Mouse (Mus musculus) gastrocnemius, adult 2 months (tissue): Measurements from ENCODE around the gene Garnl3. TPM values are rescaled to one million over a fixed set of nuclear protein-coding genes. Genes with fewer than 3 reads are reported as not detected.
A peak's percentile ranks its signal among the peaks of the same experiment; 100 is the strongest.
"Not testable (repeated sequence)": the region's sequence is repeated elsewhere in the genome, so short reads cannot be mapped to it uniquely, and the experiment has no call there.

Experiments used
- DNase-seq: peaks from one replicate; pipeline ENCODE4 v3.0.0; 2022
- H3K27ac ChIP-seq: fragments of 200-600 bp; 2 replicates; pipeline ENCODE4 v1.8.1; 2022; ENCODE audit warnings: mild to moderate bottlenecking
- H3K4me3 ChIP-seq: fragments of 200-600 bp; 2 replicates; pipeline ENCODE4 v1.8.1; 2022; ENCODE audit warnings: mild to moderate bottlenecking, moderate library complexity
- CTCF ChIP-seq: fragments of 200-600 bp; IDR thresholded peaks from 2 replicates; pipeline ENCODE4 v1.8.1; 2022; ENCODE audit warnings: antibody characterized with exemption, mild to moderate bottlenecking, moderate library complexity
- intact Hi-C: fragments of 180-260 bp; cut with DNase I; formaldehyde crosslinking; loops from one replicate; pipeline ENCODE4 v1.15.1; 2025
- total RNA-seq, 2 experiments: library from RNA; stranded (reverse); gene quantifications; 2 replicates each; pipeline ENCODE4 v1.2.3; 2021

Garnl3 gene
- total RNA-seq, 2 experiments from 2014 or later, result 0.31 to 0.89 TPM

DNA sequence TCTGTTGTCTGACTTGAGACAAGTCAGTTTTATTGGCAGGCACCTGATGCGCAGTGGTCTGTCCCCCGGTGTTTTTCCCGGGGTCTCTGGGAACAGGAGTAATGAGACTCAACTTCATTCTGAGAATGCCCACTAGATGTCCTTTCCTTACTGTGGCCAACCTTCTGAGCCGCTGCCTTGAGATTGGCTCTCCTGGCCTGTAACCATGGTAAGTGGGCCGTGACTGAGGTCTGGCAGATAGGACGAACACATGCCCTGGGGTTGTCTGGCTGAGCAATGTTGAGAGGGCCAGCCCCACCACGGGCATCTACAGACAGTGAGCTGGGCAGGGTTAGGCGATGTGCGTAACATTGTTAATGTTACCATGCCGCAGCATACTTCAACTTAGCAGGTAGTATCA is 106.9 kb downstream of the Garnl3 start:
- H3K4me3 ChIP-seq, result no peak overlapping the region
- H3K27ac ChIP-seq, result no peak overlapping the region
- TF ChIP-seq CTCF, result no peak
- intact Hi-C loops, result no loop called here
- DNase-seq, result no peak

DNA sequence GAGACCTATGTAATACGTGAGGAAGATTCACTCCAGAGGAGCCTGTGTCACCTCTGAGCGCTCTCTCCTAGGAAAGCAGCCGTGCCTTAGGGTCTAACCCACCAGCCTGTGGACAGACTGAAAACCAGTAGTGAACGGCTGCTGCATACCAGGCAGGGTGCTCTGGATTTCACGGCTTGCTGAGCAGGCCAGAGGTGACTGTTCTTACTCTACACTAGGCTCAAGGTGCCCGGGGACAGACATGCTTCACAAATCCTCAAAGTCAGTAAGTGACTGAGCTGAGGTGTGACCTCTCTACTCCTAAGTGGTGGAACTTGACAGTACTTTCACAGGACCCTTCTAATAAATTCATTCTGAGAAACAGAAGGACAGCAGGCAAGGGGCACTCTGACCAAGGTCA is 108.6 kb downstream of the Garnl3 start:
- intact Hi-C loops, result no loop called here
- DNase-seq, result no peak
- H3K4me3 ChIP-seq, result no peak overlapping the region
- no peak overlapping the region for H3K27ac ChIP-seq
- TF ChIP-seq CTCF, result no peak

DNA sequence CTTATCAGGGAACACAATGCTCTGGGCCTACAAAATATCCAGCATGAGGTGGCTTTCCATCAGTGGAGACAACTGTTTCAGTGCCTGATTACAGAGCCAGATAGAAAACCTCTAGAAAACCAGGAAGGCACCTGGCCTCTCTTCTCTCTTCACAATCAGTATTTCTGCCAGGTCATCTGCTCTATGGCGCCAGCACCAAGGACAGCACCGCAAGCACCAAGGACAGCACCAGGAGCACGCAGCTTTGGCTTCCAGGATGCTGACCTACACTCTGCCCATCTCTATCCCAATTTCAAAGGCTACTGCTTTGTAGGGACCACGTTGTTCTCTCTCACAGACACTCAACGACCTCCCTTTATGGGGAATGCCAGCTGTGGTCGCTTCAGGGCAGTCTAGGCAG is 113.4 kb downstream of the Garnl3 start:
- H3K4me3 ChIP-seq, result no peak overlapping the region
- no peak overlapping the region for H3K27ac ChIP-seq
- intact Hi-C loops, result no loop called here
- TF ChIP-seq CTCF, result no peak
- peak; percentile 63 for DNase-seq

DNA sequence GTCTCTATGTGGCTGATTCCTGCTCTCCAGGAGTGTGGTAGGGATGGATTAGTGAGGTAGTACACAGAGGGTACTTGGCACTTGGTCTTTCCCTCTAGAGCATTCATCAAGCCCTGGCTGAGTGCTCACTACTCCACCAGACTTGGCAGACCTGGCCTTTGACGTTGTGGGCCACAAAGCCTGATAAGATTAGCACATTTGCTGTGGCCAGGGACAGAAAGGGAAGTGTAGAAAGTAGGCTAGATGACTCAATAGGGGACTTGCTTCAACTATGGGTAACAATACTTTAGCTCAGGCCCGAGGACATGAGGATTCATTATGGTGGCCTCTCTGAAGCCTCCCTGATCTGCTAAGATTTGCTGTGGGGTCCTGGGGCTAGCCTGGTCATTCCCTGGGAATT is 114.3 kb downstream of the Garnl3 start:
- no peak overlapping the region for H3K27ac ChIP-seq
- no peak for DNase-seq

DNA sequence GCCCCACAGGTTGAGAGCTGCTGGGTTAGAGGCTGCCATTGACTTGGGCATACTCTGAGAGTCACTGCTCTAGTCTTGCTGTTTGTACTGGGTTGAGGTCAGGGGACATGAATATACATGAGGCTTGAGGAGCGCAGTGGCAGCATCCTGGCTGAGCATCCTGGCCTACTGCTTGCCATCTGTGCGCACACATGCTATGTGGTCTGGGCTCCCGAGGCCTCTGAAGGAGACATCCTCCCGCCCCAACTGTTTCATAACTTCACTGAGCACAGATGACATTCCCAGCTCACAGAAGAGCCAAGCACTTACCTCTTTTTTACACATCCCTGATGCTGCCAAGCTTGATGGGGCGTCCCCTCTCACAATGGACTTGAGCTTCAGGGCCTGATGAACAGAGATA is 116.6 kb downstream of the Garnl3 start:
- intact Hi-C loops, result no loop called here
- TF ChIP-seq CTCF, result no peak
- H3K27ac ChIP-seq, result no peak overlapping the region
- no peak for DNase-seq
- H3K4me3 ChIP-seq, result no peak overlapping the region

More for the DNA sequence above, 114.3 kb downstream of the Garnl3 start:
- TF ChIP-seq CTCF, result no peak
- intact Hi-C loops, result no loop called here
- H3K4me3 ChIP-seq, result no peak overlapping the region

DNA sequence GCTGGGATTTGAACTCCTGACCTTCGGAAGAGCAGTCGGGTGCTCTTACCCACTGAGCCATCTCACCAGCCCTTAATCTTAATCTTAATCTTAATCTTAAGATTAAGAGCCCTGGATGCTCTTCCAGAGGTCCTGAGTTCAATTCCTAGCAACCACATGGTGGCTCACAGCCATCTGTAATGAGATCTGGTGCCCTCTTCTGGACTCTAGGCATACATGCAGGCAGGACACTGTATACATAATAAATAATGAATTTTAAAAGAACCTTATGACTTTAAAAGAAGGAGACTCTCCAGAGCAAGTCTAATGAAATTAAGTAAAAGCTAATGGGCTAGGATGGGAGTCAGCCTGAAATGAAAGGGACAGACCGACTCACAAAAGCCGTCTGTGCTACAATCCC is 122.4 kb downstream of the Garnl3 start:
- H3K4me3 ChIP-seq, H3K27ac ChIP-seq, intact Hi-C loops, DNase-seq: not testable (repeated sequence)
- peak; percentile 55 for TF ChIP-seq CTCF

DNA sequence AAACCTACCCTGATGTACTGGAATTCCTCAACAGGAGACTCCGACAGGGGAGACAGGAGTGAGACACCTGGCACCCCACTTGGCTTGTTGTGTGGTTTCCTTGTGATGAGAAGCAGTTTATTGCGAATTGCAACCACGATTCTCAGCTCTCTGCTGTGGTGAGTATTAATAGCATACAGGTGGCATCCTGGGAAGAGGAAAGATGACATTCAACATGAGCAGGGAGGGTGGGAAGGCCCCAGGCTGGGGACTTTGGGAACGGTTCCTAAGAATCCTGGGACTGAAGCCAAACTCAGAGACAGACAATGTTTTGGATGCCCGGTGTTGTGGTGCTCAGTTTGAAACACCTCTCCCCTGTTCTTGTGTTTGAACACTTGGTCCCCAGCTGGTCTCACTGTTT is 126.4 kb downstream of the Garnl3 start:
- TF ChIP-seq CTCF, result no peak
- no peak for DNase-seq
- no peak overlapping the region for H3K27ac ChIP-seq
- intact Hi-C loops, result no loop called here
- no peak overlapping the region for H3K4me3 ChIP-seq

DNA sequence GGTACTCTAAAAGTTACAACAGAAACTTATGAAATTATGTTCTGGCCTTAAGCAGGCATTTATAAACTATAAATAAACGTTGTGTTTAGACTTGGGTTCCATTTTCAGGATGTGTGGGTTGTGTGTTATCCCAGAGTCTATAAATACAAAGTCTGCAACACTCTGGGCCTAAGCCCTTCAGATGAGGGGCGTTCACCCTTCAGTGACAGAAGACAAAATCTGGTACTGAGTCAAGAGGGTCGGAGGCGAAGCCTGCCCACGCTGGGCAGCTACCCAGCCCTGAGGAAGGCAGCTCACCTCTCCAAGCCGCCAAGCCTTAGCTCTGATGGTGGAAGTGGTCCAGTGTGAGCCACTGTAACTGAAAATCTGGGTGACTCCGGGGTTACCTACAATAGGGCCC is 129.3 kb downstream of the Garnl3 start:
- no peak overlapping the region for H3K27ac ChIP-seq
- no peak overlapping the region for H3K4me3 ChIP-seq
- DNase-seq, result no peak
- intact Hi-C loops, result no loop called here
- no peak for TF ChIP-seq CTCF

DNA sequence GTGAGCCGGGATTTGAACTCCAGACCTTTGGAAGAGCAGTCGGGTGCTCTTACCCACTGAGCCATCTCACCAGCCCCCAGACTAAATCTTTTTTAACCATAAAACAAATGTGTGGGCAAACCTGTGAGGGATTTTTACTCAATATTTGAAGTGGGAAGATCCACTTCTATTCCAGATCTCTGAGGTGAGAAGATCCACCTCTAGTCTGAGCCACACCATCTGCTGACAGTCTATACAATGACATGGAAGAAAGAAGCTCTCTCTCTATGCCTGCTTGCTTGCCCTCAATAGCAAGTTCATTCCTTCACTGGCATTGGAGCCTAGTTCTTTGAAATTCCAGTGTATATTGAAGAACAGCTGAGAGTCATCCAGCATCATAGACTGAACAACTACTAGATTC is 131.7 kb downstream of the Garnl3 start:
- no peak for TF ChIP-seq CTCF
- Histone ChIP-seq H3K27ac (no peak overlapping the region), H3K4me3 (no peak overlapping the region)
- DNase-seq, result no peak
- intact Hi-C loops, result no loop called here

DNA sequence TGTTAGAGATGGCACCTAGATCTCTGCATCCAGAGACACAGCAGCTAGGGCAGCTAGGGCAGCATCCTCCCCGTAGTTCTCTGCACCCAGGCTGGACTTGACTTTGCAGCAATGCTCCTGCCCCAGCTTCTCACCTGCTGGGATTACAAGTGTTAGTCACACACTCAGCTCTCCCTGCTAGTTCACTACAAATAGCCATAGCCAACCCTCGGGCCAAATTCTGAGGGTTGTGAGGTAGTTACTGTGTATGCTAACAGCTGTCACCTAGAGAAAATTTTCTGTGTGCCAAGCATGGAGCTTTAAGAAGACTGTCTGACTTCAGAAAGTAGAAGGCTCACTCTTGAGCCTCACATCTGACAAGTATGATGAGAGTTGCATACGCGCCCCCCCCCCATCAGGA is 133.7 kb downstream of the Garnl3 start:
- DNase-seq, result no peak
- intact Hi-C loops, result no loop called here
- Histone ChIP-seq H3K4me3 (no peak overlapping the region), H3K27ac (no peak overlapping the region)
- TF ChIP-seq CTCF, result no peak

DNA sequence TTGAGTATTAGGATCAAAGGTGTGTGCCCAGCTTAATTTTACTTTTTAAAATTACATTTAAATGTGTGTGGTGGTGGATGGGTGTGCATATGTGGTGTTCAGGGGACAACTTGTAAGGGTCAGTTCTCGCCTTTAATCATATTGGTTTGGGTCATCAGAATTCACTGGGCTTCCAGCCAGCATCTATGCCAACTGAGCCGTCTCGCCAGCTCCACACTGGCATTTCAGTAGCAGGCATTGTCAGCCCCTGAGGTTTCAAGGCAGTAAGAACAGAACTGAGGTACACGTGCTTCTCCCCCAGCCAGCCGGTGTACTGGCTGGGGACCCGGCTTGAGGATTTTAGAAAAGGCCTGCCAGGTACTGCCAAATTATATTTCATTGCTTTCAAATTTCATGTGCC is 134.4 kb downstream of the Garnl3 start:
- no peak for DNase-seq
- Histone ChIP-seq H3K27ac (no peak overlapping the region), H3K4me3 (no peak overlapping the region)
- no peak for TF ChIP-seq CTCF
- intact Hi-C loops, result no loop called here

DNA sequence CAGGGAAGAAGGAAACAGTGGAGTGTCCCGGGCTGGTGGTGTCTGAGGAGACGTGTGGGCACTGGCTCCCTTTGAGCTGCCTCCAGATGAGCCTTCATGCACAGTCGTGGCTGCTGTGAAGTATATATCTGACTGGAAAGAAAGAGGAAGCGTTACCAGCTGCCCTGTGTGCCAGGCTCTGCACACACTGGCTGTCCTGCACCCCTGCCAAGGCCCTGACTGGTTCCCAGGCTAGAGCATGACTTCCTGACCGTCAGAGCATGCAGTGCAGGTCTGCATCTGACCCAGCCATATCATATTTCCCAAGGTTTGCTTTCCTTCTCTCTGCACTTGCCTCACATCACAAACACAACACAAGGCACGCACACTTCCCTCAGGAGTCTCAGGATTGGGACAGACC is 139.3 kb downstream of the Garnl3 start:
- TF ChIP-seq CTCF, result no peak
- no peak overlapping the region for H3K27ac ChIP-seq
- intact Hi-C loops, result loop anchor here (5.0 kb wide), 1 partner anchor 410 kb away; no protein-coding TSS in a partner anchor
- H3K4me3 ChIP-seq, result no peak overlapping the region
- no peak for DNase-seq

DNA sequence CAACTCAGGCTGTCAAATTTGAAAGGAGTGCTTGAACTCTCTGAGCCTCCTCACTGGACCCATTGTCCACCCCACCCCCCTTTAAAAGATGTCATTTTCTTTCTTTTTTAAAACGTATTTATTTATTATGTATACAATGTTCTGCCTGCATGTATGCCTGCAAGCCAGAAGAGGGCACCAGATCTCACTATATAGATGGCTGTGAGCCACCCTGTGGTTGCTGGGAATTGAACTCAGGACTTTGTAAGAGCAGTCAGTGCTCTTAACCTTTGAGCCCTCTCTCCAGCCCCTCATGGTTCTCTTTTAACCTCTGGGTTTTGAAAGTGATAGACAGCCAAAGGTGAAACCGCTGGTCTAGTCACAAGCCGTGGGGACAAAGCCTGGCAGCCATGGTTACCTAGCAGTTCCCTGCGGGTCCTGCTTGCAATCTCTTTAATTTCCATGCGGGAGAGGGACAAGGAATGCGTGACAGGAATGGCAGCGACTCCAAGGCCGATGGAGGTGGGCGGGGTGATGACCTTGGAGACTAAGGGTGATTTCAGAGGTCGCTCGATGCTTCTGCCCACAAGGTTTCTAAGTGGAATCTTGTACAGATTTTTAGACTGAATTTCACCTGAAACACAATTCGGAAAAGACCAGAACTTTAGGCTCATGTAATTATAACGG is 141.2 kb downstream of the Garnl3 start:
- no peak for DNase-seq
- no peak overlapping the region for H3K27ac ChIP-seq
- intact Hi-C loops, result loop anchor here (5.0 kb wide), 1 partner anchor 412 kb away; no protein-coding TSS in a partner anchor
- H3K4me3 ChIP-seq, result no peak overlapping the region
- TF ChIP-seq CTCF, result peak; percentile 64

DNA sequence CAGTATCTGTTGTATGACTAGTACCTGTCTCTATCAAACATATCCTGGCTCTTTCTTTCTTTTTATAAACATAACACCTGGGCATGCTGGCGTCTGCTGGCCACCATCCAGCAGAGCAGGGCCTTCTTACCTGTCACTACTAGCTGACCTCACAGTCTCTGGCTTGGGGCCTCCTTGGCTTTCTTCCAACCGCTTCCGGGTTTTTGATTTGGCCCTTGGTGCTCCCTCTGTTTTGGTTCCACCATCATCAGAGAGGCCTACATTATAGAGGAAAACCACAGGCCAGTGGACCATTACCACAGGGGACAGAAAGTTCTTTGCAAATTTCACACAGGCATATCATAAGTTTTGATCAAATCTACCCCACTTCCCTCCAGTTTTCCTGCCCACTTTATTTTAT is 142.1 kb downstream of the Garnl3 start:
- no peak for DNase-seq
- intact Hi-C loops, result loop anchor here (10.0 kb wide), 1 partner anchor 355 kb away; no protein-coding TSS in a partner anchor
- Histone ChIP-seq H3K4me3 (no peak overlapping the region), H3K27ac (no peak overlapping the region)
- TF ChIP-seq CTCF, result no peak
